Mouse (Mus musculus): ENCODE results near the gene Itga2. TPM values are rescaled to one million over a fixed set of nuclear protein-coding genes. Genes with fewer than 3 reads are reported as not detected.

The Itga2 gene
- polyA plus RNA-seq (2014; fragmentation: Illumina TruSeq; extraction: RNeasy Lipid Tissue Mini Kit (QIAGEN cat#74804); ENCODE audit: low read depth, low replicate concordance): not detected

GRCm38 (mm10) chr13:114931775-114932294 is at the start of gene Itga2:
Gene Itga2 (minus strand): TSS chr13:114932100.

GRCm38 (mm10) chr13:114817751-114818360 is 114.0 kb downstream of the Itga2 start, which contains the start of gene Mocs2:
Gene Mocs2 (plus strand): TSS chr13:114818236.

Other genes with a start within 250 kb of the Itga2 start
- 219 TPM for gene Mocs2, start 113.9 kb downstream of the Itga2 start, polyA plus RNA-seq (2014; fragmentation: Illumina TruSeq; extraction: RNeasy Lipid Tissue Mini Kit (QIAGEN cat#74804); ENCODE audit: low read depth, low replicate concordance)
- gene Pelo, start 158.1 kb upstream of the Itga2 start, polyA plus RNA-seq (2014; fragmentation: Illumina TruSeq; extraction: RNeasy Lipid Tissue Mini Kit (QIAGEN cat#74804); ENCODE audit: low read depth, low replicate concordance): 0.64 TPM
- 2.6 TPM for gene Gm49395, start 169.8 kb upstream of the Itga2 start, polyA plus RNA-seq (2014; fragmentation: Illumina TruSeq; extraction: RNeasy Lipid Tissue Mini Kit (QIAGEN cat#74804); ENCODE audit: low read depth, low replicate concordance)
- 12.3 TPM for gene Itga1, start 169.9 kb upstream of the Itga2 start, polyA plus RNA-seq (2014; fragmentation: Illumina TruSeq; extraction: RNeasy Lipid Tissue Mini Kit (QIAGEN cat#74804); ENCODE audit: low read depth, low replicate concordance)